Mouse (Mus musculus) large intestine, adult 2 months (tissue): ENCODE measurements at regions not wholly inside any gene's neighbourhood (a gene's known extent, or its start where the extent isn't known, plus 50 kb on each side); places are given as distances from the start of the nearest gene placed in this dataset.
A peak's percentile ranks its signal among the peaks of the same experiment; 100 is the strongest.

Experiments
- DNase-seq: peaks from one replicate; pipeline ENCODE4 v3.0.0-alpha.2; 2012; ENCODE audit warnings: low read depth, low spot score
- WGBS: fragments of 180-500 bp; shearing (Covaris S2); methylation state at CpG from one replicate; pipeline ENCODE4 v1.1.7; 2018; 5-methylcytosine and 5-hydroxymethylcytosine counted together

- DNase-seq: no peak
- WGBS: 56% methylated on average over 3 of the region's 3 CpGs
These were observed 59.8 kb upstream of the Speer4c start for GRCm38 (mm10) chr5:15773839-15774238.

- no peak for DNase-seq
- WGBS: 62% methylated on average over 3 of the region's 3 CpGs
These were observed 60.5 kb upstream of the Speer4c start for GRCm38 (mm10) chr5:15774567-15774966.

- DNase-seq: no peak
- 77% methylated on average over 3 of the region's 3 CpGs for WGBS
These were observed 62.0 kb upstream of the Speer4c start for GRCm38 (mm10) chr5:15776106-15776505.

GRCm38 (mm10) chr5:15803583-15803982 is 89.5 kb upstream of the Speer4c start:
- DNase-seq: no peak
- WGBS: 86% methylated on average over 5 of the region's 5 CpGs

- no peak for DNase-seq
- WGBS: 87% methylated on average over 3 of the region's 3 CpGs
These were observed 102.8 kb upstream of the Speer4c start for GRCm38 (mm10) chr5:15816864-15817263.

- 46% methylated on average over 3 of the region's 3 CpGs for WGBS
- DNase-seq: no peak
These were observed 103.3 kb upstream of the Speer4c start for GRCm38 (mm10) chr5:15817366-15817765.

- WGBS: 79% methylated on average over 3 of the region's 3 CpGs
- DNase-seq: no peak
These were observed 108.9 kb upstream of the Speer4c start for GRCm38 (mm10) chr5:15822989-15823388.

GRCm38 (mm10) chr5:15831527-15831926 is 103.0 kb upstream of the Cacna2d1 start:
- 76% methylated on average over 1 of the region's 1 CpGs for WGBS

GRCm38 (mm10) chr5:15832338-15832737 is 102.2 kb upstream of the Cacna2d1 start:
- DNase-seq: no peak
- 33% methylated on average over 1 of the region's 1 CpGs for WGBS

More at GRCm38 (mm10) chr5:15831527-15831926, 103.0 kb upstream of the Cacna2d1 start:
- no peak for DNase-seq

- WGBS: 24% methylated on average over 17 of the region's 17 CpGs
- peak; percentile 40 for DNase-seq
These were observed 96.2 kb upstream of the Cacna2d1 start for GRCm38 (mm10) chr5:15838108-15838972.

GRCm38 (mm10) chr5:15846790-15847189 is 87.7 kb upstream of the Cacna2d1 start:
- DNase-seq: peak; percentile 24
- 14% methylated on average over 2 of the region's 2 CpGs for WGBS

GRCm38 (mm10) chr5:15849520-15849919 is 85.0 kb upstream of the Cacna2d1 start:
- 87% methylated on average over 5 of the region's 5 CpGs for WGBS
- DNase-seq: no peak

- WGBS: 31% methylated on average over 7 of the region's 7 CpGs
These were observed 84.2 kb upstream of the Cacna2d1 start for GRCm38 (mm10) chr5:15850126-15850801.

GRCm38 (mm10) chr5:15854752-15855151 is 79.7 kb upstream of the Cacna2d1 start:
- 79% methylated on average over 1 of the region's 1 CpGs for WGBS
- DNase-seq: no peak

More at GRCm38 (mm10) chr5:15850126-15850801, 84.2 kb upstream of the Cacna2d1 start:
- DNase-seq: no peak

- no peak for DNase-seq
- WGBS: 85% methylated on average over 1 of the region's 1 CpGs
These were observed 77.5 kb upstream of the Cacna2d1 start for GRCm38 (mm10) chr5:15857034-15857433.

- no peak for DNase-seq
- 78% methylated on average over 3 of the region's 3 CpGs for WGBS
These were observed 60.4 kb upstream of the Cacna2d1 start for GRCm38 (mm10) chr5:15874065-15874464.

- DNase-seq: no peak
These were observed 51.5 kb upstream of the Cacna2d1 start for GRCm38 (mm10) chr5:15883004-15883403.
